ENCODE assay signal across 10 mouse cellular contexts in genomic region chr5:74388849-74389248, GRCm38 (mm10).
DNase-seq lines count a peak whose midpoint lies in the region; ATAC-seq and TF ChIP-seq lines count a peak whose summit lies in the region.
"Had no signal": no experiment of that assay in that cellular context is flagged by ENCODE, and none has a peak within 500 bp of the region (broad histone marks: within the 10 kb centered on the region; RNA-seq: fewer than 3 reads in every experiment).

No protein-coding gene starts in this region.

- no peak for ATAC-seq in hindbrain, embryonic 14.5 days (ENCODE audit: low FRiP score)
- ATAC-seq in hindbrain, embryonic 16.5 days: no peak
- ATAC-seq in midbrain, postnatal 0 days (ENCODE audit: low FRiP score): no peak
- ATAC-seq in midbrain, embryonic 15.5 days (replicated peaks): no peak
- ATAC-seq in forebrain, embryonic 16.5 days: peak; percentile 53
- ATAC-seq: midbrain, embryonic 16.5 days had no signal

- no peak overlapping the region for H3K27ac ChIP-seq in hindbrain, embryonic 14.5 days
- no peak overlapping the region for H3K27ac ChIP-seq in hindbrain, embryonic 16.5 days (ENCODE audit: low read depth, low read length)
- H3K27ac ChIP-seq in midbrain, postnatal 0 days (ENCODE audit: low read depth, low read length): no peak overlapping the region
- no peak overlapping the region for H3K27ac ChIP-seq in midbrain, embryonic 15.5 days
- H3K27ac ChIP-seq in forebrain, embryonic 16.5 days (ENCODE audit: low read length): no peak overlapping the region; the same call in 1 of the 2 replicates

- peak; percentile 37 for DNase-seq in hindbrain, embryonic 14.5 days (ENCODE audit: low spot score)
- peak; percentile 43 for DNase-seq in midbrain, postnatal 0 days (ENCODE audit: low spot score)
- DNase-seq in kidney, postnatal 4 days: peak; percentile 68 to 73
- DNase-seq in urinary bladder, postnatal 36 days (ENCODE audit: low spot score in 2 of 2): no peak
- DNase-seq: layer of hippocampus, adult 9-11 months; thymus, postnatal 14 days had no signal

- TF ChIP-seq CTCF in midbrain, postnatal 0 days (IDR thresholded peaks at IDR 0.05): no peak

- no peak overlapping the region for H3K4me3 ChIP-seq in hindbrain, embryonic 14.5 days (replicated peaks; ENCODE audit: low read length)
- H3K4me3 ChIP-seq in hindbrain, embryonic 16.5 days (ENCODE audit: low read length): no peak overlapping the region
- H3K4me3 ChIP-seq in midbrain, postnatal 0 days (ENCODE audit: low read depth, low read length): no peak overlapping the region
- H3K4me3 ChIP-seq in midbrain, embryonic 15.5 days: no peak overlapping the region
- H3K4me3 ChIP-seq in forebrain, embryonic 16.5 days (replicated peaks; ENCODE audit: low read length): no peak overlapping the region

- no peak overlapping the region for H3K4me2 ChIP-seq in hindbrain, embryonic 14.5 days (replicated peaks)
- H3K4me2 ChIP-seq in hindbrain, embryonic 16.5 days (ENCODE audit: low read length): no peak overlapping the region
- H3K4me2 ChIP-seq in midbrain, postnatal 0 days (ENCODE audit: low read depth, low read length, poor library complexity, severe bottlenecking): no peak overlapping the region
- no peak overlapping the region for H3K4me2 ChIP-seq in midbrain, embryonic 15.5 days
- no peak overlapping the region for H3K4me2 ChIP-seq in forebrain, embryonic 16.5 days (ENCODE audit: low read length)

- H3K36me3 ChIP-seq in hindbrain, embryonic 14.5 days (replicated peaks; ENCODE audit: control insufficient read depth, insufficient read depth): no peaks in the 10 kb centered on the region
- H3K36me3 ChIP-seq in hindbrain, embryonic 16.5 days (ENCODE audit: control insufficient read depth, insufficient read depth, low read length): no peaks in the 10 kb centered on the region
- no peaks in the 10 kb centered on the region for H3K36me3 ChIP-seq in midbrain, postnatal 0 days (ENCODE audit: insufficient read depth, low read length)
- no peaks in the 10 kb centered on the region for H3K36me3 ChIP-seq in midbrain, embryonic 15.5 days (replicated peaks)
- no peaks in the 10 kb centered on the region for H3K36me3 ChIP-seq in forebrain, embryonic 16.5 days (ENCODE audit: control insufficient read depth, insufficient read depth)

- WGBS in hindbrain, embryonic 14.5 days: 67% methylated on average over 2 of the region's 2 CpGs
- WGBS in hindbrain, embryonic 16.5 days: 54% methylated on average over 2 of the region's 2 CpGs
- WGBS in midbrain, postnatal 0 days: 79% methylated on average over 2 of the region's 2 CpGs
- WGBS in midbrain, embryonic 15.5 days: 74% methylated on average over 2 of the region's 2 CpGs
- WGBS in forebrain, embryonic 16.5 days: 16% methylated on average over 2 of the region's 2 CpGs

- no peaks in the 10 kb centered on the region for H3K27me3 ChIP-seq in hindbrain, embryonic 14.5 days (ENCODE audit: control insufficient read depth, insufficient read depth, low read length)
- H3K27me3 ChIP-seq in hindbrain, embryonic 16.5 days (replicated peaks; ENCODE audit: control insufficient read depth, insufficient read depth, low read length): no peaks in the 10 kb centered on the region
- H3K27me3 ChIP-seq in midbrain, postnatal 0 days (ENCODE audit: insufficient read depth, low read length): no peaks in the 10 kb centered on the region
- no peaks in the 10 kb centered on the region for H3K27me3 ChIP-seq in midbrain, embryonic 15.5 days (replicated peaks)
- no peaks in the 10 kb centered on the region for H3K27me3 ChIP-seq in forebrain, embryonic 16.5 days (replicated peaks; ENCODE audit: control insufficient read depth, insufficient read depth, low read length)

- H3K4me1 ChIP-seq in hindbrain, embryonic 14.5 days (replicated peaks; ENCODE audit: control insufficient read depth, insufficient read depth, low read length): no peaks in the 10 kb centered on the region; the same call in 1 of the 2 replicates
- peaks cover 6% of the 10 kb centered on the region for H3K4me1 ChIP-seq in hindbrain, embryonic 16.5 days (ENCODE audit: control insufficient read depth, insufficient read depth, low read depth, low read length)
- H3K4me1 ChIP-seq in midbrain, postnatal 0 days (ENCODE audit: insufficient read depth, low read length): no peaks in the 10 kb centered on the region
- H3K4me1 ChIP-seq in midbrain, embryonic 15.5 days: no peaks in the 10 kb centered on the region
- peaks cover 15% of the 10 kb centered on the region for H3K4me1 ChIP-seq in forebrain, embryonic 16.5 days (replicated peaks; ENCODE audit: control insufficient read depth, insufficient read depth, low read length)

- no peaks in the 10 kb centered on the region for H3K9me3 ChIP-seq in hindbrain, embryonic 14.5 days (ENCODE audit: control insufficient read depth, low read length)
- no peaks in the 10 kb centered on the region for H3K9me3 ChIP-seq in hindbrain, embryonic 16.5 days (ENCODE audit: control insufficient read depth, low read length)
- no peaks in the 10 kb centered on the region for H3K9me3 ChIP-seq in midbrain, postnatal 0 days (ENCODE audit: low read length)
- H3K9me3 ChIP-seq in midbrain, embryonic 15.5 days: no peaks in the 10 kb centered on the region
- no peaks in the 10 kb centered on the region for H3K9me3 ChIP-seq in forebrain, embryonic 16.5 days (ENCODE audit: control insufficient read depth, low read length)

- H3K9ac ChIP-seq in hindbrain, embryonic 14.5 days: no peak overlapping the region
- H3K9ac ChIP-seq in hindbrain, embryonic 16.5 days (ENCODE audit: low read depth, low read length): no peak overlapping the region
- no peak overlapping the region for H3K9ac ChIP-seq in midbrain, postnatal 0 days (replicated peaks; ENCODE audit: low read length, poor library complexity, severe bottlenecking)
- no peak overlapping the region for H3K9ac ChIP-seq in midbrain, embryonic 15.5 days
- H3K9ac ChIP-seq in forebrain, embryonic 16.5 days (replicated peaks; ENCODE audit: low read depth, low read length): no peak overlapping the region

Comparison
In these comparisons a context has a peak if more than half of its experiments do, and no peak if none do; other contexts are left out.
1. DNase-seq: peak in hindbrain, embryonic 14.5 days (single experiment), midbrain, postnatal 0 days (single experiment) and kidney, postnatal 4 days (2 of 2); none in urinary bladder, postnatal 36 days (0 of 2).